Mouse (Mus musculus) heart, embryonic 13.5 days (tissue): ENCODE data around the gene Vmn1r157. TPM values are rescaled to one million over a fixed set of nuclear protein-coding genes. Genes with fewer than 3 reads are reported as not detected.
"Not testable (repeated sequence)": the region's sequence is repeated elsewhere in the genome, so short reads cannot be mapped to it uniquely, and the experiment has no call there.

ENCODE experiments used
- ATAC-seq: fragments of 200-750 bp; cut with Nextera tagmentation; 2 replicates; pipeline ENCODE4 v1.8.0; 2017; ENCODE audit warnings: moderate TSS enrichment; ENCODE audit not compliant: insufficient number of reproducible peaks, low FRiP score, low TSS enrichment; ENCODE audit errors: extremely low read depth
- H3K27ac ChIP-seq: fragments of 300-500 bp; sonication (generic); replicated peaks from 2 replicates; pipeline ENCODE4 v1.5.1; 2015; ENCODE audit warnings: moderate library complexity, mild to moderate bottlenecking, inconsistent platforms
- H3K27me3 ChIP-seq: fragments of 300-500 bp; sonication (generic); replicated peaks from 2 replicates; pipeline ENCODE4 v1.6.1; 2015; ENCODE audit warnings: mild to moderate bottlenecking, inconsistent platforms
- H3K36me3 ChIP-seq: fragments of 300-500 bp; sonication (generic); 2 replicates; pipeline ENCODE4 v1.6.1; 2015; ENCODE audit warnings: mild to moderate bottlenecking, inconsistent platforms
- H3K4me1 ChIP-seq: fragments of 300-500 bp; sonication (generic); 2 replicates; pipeline ENCODE4 v1.6.1; 2015; ENCODE audit warnings: inconsistent platforms
- H3K4me2 ChIP-seq: fragments of 300-500 bp; sonication (generic); 2 replicates; pipeline ENCODE4 v1.6.1; 2015; ENCODE audit warnings: inconsistent platforms, mild to moderate bottlenecking, moderate library complexity
- H3K4me3 ChIP-seq: fragments of 300-500 bp; sonication (generic); 2 replicates; pipeline ENCODE4 v1.5.1; 2015; ENCODE audit warnings: moderate library complexity, mild to moderate bottlenecking, inconsistent platforms
- H3K9ac ChIP-seq: fragments of 300-500 bp; sonication (generic); 2 replicates; pipeline ENCODE4 v1.6.1; 2015; ENCODE audit warnings: inconsistent platforms, mild to moderate bottlenecking, moderate library complexity
- H3K9me3 ChIP-seq: fragments of 300-500 bp; sonication (generic); 2 replicates; pipeline ENCODE4 v1.6.1; 2016; ENCODE audit warnings: inconsistent platforms
- WGBS: fragments of 180-500 bp; shearing (Covaris S2); methylation state at CpG from one replicate; pipeline ENCODE4 v1.1.7; 2015; ENCODE audit warnings: mixed read lengths; 5-methylcytosine and 5-hydroxymethylcytosine counted together
- polyA plus RNA-seq: library from polyadenylated mRNA; unstranded; fragments of >200 nt; fragmentation: Nextera tagmentation; extraction: Ambion mirVana; gene quantifications from 2 replicates; pipeline ENCODE4 v1.2.1, GENCODE M21; 2015

The Vmn1r157 gene
- polyA plus RNA-seq, result not detected in 2 replicates

DNA sequence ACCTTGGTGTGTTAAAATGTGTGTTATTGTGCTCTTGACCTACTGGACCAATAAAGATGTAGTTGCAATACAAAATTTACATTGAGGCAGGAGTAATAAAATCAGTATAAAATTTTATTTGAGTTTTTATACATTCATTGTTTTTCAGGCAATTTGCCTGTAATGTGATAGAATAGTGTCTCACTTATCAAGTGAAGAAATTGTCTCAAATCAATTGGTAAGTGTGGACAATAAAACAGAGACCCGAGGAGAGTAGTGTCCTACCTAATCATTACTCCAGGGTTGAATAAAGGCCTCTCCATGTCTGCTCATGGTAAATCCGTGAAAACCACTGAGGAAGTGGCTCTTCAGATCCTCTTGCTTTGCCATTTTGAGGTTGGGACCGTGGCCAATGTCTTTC lies at the start of gene Vmn1r157:
Gene Vmn1r157, plus strand, starts transcription at position 301 of the 400 bp plus-strand sequence.
- not testable (repeated sequence) for H3K27me3 ChIP-seq, H3K4me1 ChIP-seq, ATAC-seq, H3K4me2 ChIP-seq, H3K9me3 ChIP-seq, H3K27ac ChIP-seq, H3K4me3 ChIP-seq, H3K36me3 ChIP-seq, H3K9ac ChIP-seq
- 35% methylated on average over 2 of the region's 3 CpGs for WGBS

DNA sequence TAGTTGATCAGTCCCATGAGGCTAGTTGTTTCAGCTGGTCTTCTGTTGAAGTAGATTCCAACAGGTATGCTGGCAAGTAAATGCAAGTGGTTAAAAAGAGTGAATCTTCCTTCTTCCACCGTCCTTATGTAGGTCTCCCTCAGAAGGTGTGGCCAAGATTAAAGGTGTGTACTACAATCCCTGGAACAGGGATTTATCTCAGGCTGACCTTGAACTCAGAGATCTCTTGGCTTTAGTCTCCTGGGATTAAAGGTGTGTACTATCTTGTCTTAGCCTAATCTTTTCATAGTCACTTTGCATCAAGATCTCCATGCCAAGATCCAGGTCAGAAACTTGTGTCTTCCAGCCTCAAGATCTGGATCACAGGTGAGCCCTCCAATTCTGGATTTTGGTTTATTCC lies 41.9 kb upstream of the Vmn1r157 start, which contains the start of gene Gm4567:
Gene Gm4567, minus strand, starts transcription at position 101 of the 400 bp plus-strand sequence.
- WGBS, result no CpG with 5 or more reads among the region's 1 CpGs
- H3K4me1 ChIP-seq, H3K27ac ChIP-seq, H3K9me3 ChIP-seq, H3K36me3 ChIP-seq, H3K27me3 ChIP-seq, ATAC-seq, H3K9ac ChIP-seq, H3K4me3 ChIP-seq, H3K4me2 ChIP-seq: not testable (repeated sequence)

DNA sequence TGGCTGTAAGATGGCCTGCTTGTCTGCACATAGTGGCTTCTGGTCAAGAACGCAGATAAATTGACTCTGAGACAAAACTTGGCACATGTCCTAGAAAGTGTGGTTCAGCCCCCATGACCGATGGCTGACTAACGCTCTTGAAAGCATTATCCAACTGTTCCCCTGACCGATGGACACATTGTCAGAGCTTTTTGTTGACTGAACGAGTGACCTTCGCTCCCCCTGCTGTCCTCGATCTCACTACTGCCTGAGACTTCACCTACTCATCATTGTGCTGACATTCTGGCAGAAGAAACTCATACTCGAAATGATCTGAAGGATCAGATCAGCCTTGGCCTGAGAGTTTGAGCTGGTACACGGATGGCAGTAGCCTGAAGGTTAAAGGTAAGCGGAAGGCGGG lies 14.5 kb downstream of the Vmn1r157 start:
- 74% methylated on average over 7 of the region's 11 CpGs for WGBS
- not testable (repeated sequence) for H3K36me3 ChIP-seq, H3K4me2 ChIP-seq, H3K9ac ChIP-seq, H3K9me3 ChIP-seq, H3K4me3 ChIP-seq, H3K4me1 ChIP-seq, ATAC-seq, H3K27ac ChIP-seq, H3K27me3 ChIP-seq

- H3K27me3 ChIP-seq, ATAC-seq, H3K36me3 ChIP-seq, H3K9ac ChIP-seq, H3K4me2 ChIP-seq, H3K4me1 ChIP-seq, H3K27ac ChIP-seq, H3K4me3 ChIP-seq: not testable (repeated sequence)
- peaks cover 16% of the 10 kb centered on the region for H3K9me3 ChIP-seq
- WGBS, result 34% methylated on average over 2 of the region's 2 CpGs
Measured at GRCm38 (mm10) chr7:22790682-22791081, 29.2 kb downstream of the Vmn1r157 start, which contains the start of gene Vmn1r158. TSS of gene Vmn1r158 (minus strand) at chr7:22790782.

Other genes with a start within 250 kb of the Vmn1r157 start
- gene Vmn1r152, start 238.7 kb upstream of the Vmn1r157 start, polyA plus RNA-seq, result not detected in 2 replicates
- gene Gm8677, start 226.8 kb upstream of the Vmn1r157 start, polyA plus RNA-seq, result not detected in 2 replicates
- not detected in 2 replicates for gene Gm4201, start 196.4 kb upstream of the Vmn1r157 start, polyA plus RNA-seq
- not detected in 2 replicates for gene Gm4565, start 173.6 kb upstream of the Vmn1r157 start, polyA plus RNA-seq
- gene Vmn1r155, start 103.7 kb upstream of the Vmn1r157 start, polyA plus RNA-seq, result not detected in 2 replicates
- gene Gm8693, start 69.4 kb upstream of the Vmn1r157 start, polyA plus RNA-seq, result not detected in 2 replicates
- gene Gm4567, start 42.0 kb upstream of the Vmn1r157 start, polyA plus RNA-seq, result not detected in 2 replicates
- not detected in 2 replicates for gene Vmn1r158, start 29.1 kb downstream of the Vmn1r157 start, polyA plus RNA-seq
- gene Vmn1r159, start 81.9 kb downstream of the Vmn1r157 start, polyA plus RNA-seq, result not detected in 2 replicates
- gene Vmn1r160, start 109.5 kb downstream of the Vmn1r157 start, polyA plus RNA-seq, result not detected in 2 replicates
- not detected in 2 replicates for gene Gm4214, start 223.0 kb downstream of the Vmn1r157 start, polyA plus RNA-seq